Mouse (Mus musculus): ENCODE data around the gene Zfp553. TPM values are rescaled to one million over a fixed set of nuclear protein-coding genes. Genes with fewer than 3 reads are reported as not detected.

Zfp553 gene
- polyA plus RNA-seq, 1 experiment from 2014 or later = 41.8 TPM

DNA sequence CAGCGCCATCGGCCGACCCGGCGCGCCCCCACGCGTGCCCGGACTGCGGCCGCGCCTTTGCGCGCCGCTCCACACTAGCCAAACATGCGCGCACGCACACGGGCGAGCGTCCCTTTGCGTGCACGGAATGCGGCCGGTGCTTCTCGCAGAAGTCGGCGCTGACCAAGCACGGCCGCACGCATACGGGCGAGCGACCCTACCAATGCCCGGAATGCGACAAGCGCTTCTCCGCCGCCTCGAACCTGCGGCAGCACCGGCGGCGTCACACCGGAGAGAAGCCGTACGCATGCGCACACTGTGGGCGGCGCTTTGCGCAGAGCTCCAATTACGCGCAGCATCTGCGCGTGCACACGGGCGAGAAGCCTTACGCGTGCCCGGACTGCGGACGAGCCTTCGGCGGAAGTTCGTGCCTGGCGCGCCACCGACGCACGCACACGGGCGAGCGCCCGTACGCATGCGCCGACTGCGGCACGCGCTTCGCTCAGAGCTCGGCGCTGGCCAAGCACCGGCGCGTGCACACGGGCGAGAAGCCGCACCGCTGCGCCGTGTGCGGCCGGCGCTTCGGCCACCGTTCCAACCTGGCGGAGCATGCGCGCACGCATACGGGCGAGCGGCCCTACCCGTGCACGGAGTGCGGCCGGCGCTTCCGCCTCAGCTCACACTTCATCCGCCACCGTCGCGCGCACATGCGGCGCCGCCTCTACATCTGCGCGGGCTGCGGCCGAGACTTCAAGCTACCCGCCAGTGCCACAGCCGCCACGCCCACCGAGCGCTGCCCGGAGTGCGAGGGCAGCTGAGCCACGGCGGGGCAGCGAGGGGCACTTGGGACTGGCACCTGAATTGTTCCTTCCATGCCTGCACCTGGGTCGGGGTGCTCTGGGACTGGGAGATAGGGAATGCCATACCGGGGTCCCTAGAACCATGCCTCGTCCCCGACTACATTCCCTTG, 21.2 kb downstream of the Zfp553 start:
- peak overlapping the region; percentile 49 for H3K4me3 ChIP-seq (ENCODE audit: low read depth, low read length)
- under 1% methylated on average over 116 of the region's 136 CpGs for WGBS
- H3K4me1 ChIP-seq (replicated peaks; ENCODE audit: control insufficient read depth, insufficient read depth, low read length) = no peaks in the 10 kb centered on the region; the same call in 1 of the 2 replicates
- H3K9ac ChIP-seq (ENCODE audit: low read length) = peak overlapping the region; percentile 64
- DNase-seq (ENCODE audit: low spot score) (peak; percentile 97), ATAC-seq (replicated peaks; ENCODE audit: low FRiP score) (peak; percentile 98)
- no peaks in the 10 kb centered on the region for H3K9me3 ChIP-seq (ENCODE audit: control insufficient read depth, low read length)
- H3K27me3 ChIP-seq (ENCODE audit: control insufficient read depth, insufficient read depth, low read length) = no peaks in the 10 kb centered on the region
- no peaks in the 10 kb centered on the region; the same call in 1 of the 2 replicates for H3K36me3 ChIP-seq (ENCODE audit: control insufficient read depth, insufficient read depth, low read length)
- peak overlapping the region; percentile 82 for H3K27ac ChIP-seq (ENCODE audit: low read depth, low read length)
- H3K4me2 ChIP-seq (ENCODE audit: low read depth, low read length, severe bottlenecking) = peak overlapping the region; percentile 76

DNA sequence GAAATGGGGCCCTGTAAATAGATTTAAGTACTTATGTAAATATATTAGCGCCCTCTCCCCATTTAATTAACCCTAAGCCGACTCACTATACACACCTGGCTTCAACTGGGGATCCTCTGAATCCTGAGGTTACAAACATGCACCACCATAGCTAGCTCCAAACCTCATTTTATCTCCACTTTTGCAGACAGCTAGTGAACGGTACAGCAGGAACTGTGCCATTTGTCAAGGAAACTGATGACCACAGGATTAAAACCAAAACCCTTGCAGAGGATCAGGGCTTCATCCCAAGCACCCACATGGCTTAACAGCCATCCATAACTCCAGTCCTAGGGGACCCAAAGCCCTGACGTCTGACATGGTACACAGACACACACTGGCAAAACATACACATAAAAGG, 22.1 kb downstream of the Zfp553 start:
- DNase-seq (ENCODE audit: low spot score) (no peak), ATAC-seq (replicated peaks; ENCODE audit: low FRiP score) (no peak)
- Histone ChIP-seq H3K9me3 (ENCODE audit: control insufficient read depth, low read length) (no peaks in the 10 kb centered on the region), H3K27me3 (ENCODE audit: control insufficient read depth, insufficient read depth, low read length) (no peaks in the 10 kb centered on the region), H3K4me2 (ENCODE audit: low read depth, low read length, severe bottlenecking) (peak overlapping the region; percentile 76), H3K4me1 (replicated peaks; ENCODE audit: control insufficient read depth, insufficient read depth, low read length) (peaks cover 2% of the 10 kb centered on the region; the same call in 1 of the 2 replicates), H3K27ac (ENCODE audit: low read depth, low read length) (no peak overlapping the region), H3K4me3 (ENCODE audit: low read depth, low read length) (peak overlapping the region; percentile 49), H3K36me3 (ENCODE audit: control insufficient read depth, insufficient read depth, low read length) (no peaks in the 10 kb centered on the region; the same call in 1 of the 2 replicates), H3K9ac (ENCODE audit: low read length) (peak overlapping the region; percentile 55)
- 37% methylated on average over 4 of the region's 4 CpGs for WGBS

DNA sequence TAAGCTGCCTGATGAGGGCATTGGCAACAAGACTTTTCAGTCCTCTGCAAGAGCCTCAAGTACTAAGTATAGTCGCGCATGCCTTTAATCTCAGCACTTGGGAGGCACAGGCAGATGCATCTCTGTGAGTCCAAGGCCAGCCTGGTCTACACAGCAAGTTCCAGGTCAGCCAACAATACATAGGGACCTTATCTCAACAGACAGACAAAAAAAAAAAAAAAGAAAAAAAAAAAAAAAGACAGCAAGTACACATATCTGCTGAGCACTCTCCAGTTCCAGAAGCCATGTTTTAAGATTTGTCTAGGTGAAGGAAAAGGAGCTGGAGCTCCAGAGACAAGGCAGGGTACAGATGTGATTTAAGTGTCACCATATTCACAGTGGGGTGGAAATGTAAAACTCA, 23.1 kb downstream of the Zfp553 start:
- Histone ChIP-seq H3K36me3 (ENCODE audit: control insufficient read depth, insufficient read depth, low read length) (no peaks in the 10 kb centered on the region; the same call in 1 of the 2 replicates), H3K9ac (ENCODE audit: low read length) (no peak overlapping the region), H3K4me2 (ENCODE audit: low read depth, low read length, severe bottlenecking) (no peak overlapping the region), H3K27me3 (ENCODE audit: control insufficient read depth, insufficient read depth, low read length) (no peaks in the 10 kb centered on the region), H3K4me3 (ENCODE audit: low read depth, low read length) (no peak overlapping the region), H3K4me1 (replicated peaks; ENCODE audit: control insufficient read depth, insufficient read depth, low read length) (peaks cover 3% of the 10 kb centered on the region), H3K27ac (ENCODE audit: low read depth, low read length) (no peak overlapping the region), H3K9me3 (ENCODE audit: control insufficient read depth, low read length) (no peaks in the 10 kb centered on the region)
- 97% methylated on average over 2 of the region's 2 CpGs for WGBS
- ATAC-seq (replicated peaks; ENCODE audit: low FRiP score) = no peak
- no peak for DNase-seq (ENCODE audit: low spot score)

DNA sequence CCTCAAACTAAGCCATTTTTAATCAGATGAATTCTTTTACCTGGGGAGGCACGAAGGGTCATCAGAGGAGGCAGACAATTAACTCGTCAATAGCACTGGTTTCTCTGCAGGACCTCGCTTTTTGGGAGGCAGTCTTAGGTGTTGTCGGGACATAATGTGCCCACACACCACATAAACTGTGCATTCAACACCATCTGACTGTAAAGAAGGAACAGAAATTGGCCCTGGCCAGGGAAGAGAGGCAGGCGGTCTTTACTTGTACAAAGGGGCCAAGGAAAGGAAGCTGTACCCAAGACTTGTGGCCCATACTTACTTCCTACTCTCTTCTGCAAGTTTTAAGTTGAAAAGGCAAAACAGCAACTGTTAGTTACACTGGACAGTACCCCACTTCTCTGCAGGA, 23.7 kb downstream of the Zfp553 start:
- Histone ChIP-seq H3K9ac (ENCODE audit: low read length) (no peak overlapping the region), H3K4me2 (ENCODE audit: low read depth, low read length, severe bottlenecking) (no peak overlapping the region), H3K9me3 (ENCODE audit: control insufficient read depth, low read length) (no peaks in the 10 kb centered on the region), H3K4me1 (replicated peaks; ENCODE audit: control insufficient read depth, insufficient read depth, low read length) (peaks cover 7% of the 10 kb centered on the region), H3K36me3 (ENCODE audit: control insufficient read depth, insufficient read depth, low read length) (no peaks in the 10 kb centered on the region; the same call in 1 of the 2 replicates), H3K4me3 (ENCODE audit: low read depth, low read length) (no peak overlapping the region), H3K27ac (ENCODE audit: low read depth, low read length) (no peak overlapping the region), H3K27me3 (ENCODE audit: control insufficient read depth, insufficient read depth, low read length) (no peaks in the 10 kb centered on the region)
- 90% methylated on average over 5 of the region's 5 CpGs for WGBS
- DNase-seq (ENCODE audit: low spot score) (no peak), ATAC-seq (replicated peaks; ENCODE audit: low FRiP score) (no peak)

DNA sequence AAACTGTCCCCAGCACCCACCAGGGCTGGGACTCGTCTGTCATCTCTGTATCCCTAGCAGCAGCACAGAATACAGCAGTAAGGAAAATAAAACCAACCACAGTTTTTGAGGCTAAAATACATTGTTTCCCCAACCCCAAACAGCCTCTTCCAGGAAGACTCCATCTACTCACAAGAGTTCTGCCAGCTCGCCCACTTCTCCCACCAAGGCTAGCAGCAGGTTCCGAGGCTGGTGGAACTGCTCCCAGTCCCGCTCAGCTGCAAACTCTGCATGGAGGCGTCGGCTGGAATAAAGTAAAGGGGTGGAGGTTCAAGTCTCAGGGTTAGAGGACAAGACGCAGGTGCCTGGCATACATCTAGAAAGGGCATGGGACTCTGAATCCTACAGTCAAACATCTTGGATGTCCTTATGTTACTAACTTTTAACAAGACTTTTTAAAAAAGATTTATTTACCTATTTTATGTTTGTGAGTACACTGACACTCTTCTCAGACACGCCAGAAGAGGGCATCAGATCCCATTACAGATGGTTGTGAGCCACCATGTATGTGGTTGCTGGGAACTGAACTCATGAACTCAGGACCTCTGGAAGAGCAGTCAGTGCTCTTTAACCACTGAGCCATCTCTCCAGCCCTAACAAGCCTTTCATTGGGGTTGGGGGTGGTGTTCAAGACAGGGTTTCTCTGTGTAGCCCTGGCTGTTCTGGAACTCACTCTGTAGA, 26.5 kb downstream of the Zfp553 start:
- peak overlapping the region; percentile 70 for H3K4me2 ChIP-seq (ENCODE audit: low read depth, low read length, severe bottlenecking)
- H3K9me3 ChIP-seq (ENCODE audit: control insufficient read depth, low read length) = no peaks in the 10 kb centered on the region
- no peak overlapping the region for H3K27ac ChIP-seq (ENCODE audit: low read depth, low read length)
- H3K9ac ChIP-seq (ENCODE audit: low read length) = peak overlapping the region; percentile 70; the same call in 1 of the 2 replicates
- H3K27me3 ChIP-seq (ENCODE audit: control insufficient read depth, insufficient read depth, low read length) = no peaks in the 10 kb centered on the region
- WGBS = 73% methylated on average over 8 of the region's 8 CpGs
- H3K36me3 ChIP-seq (ENCODE audit: control insufficient read depth, insufficient read depth, low read length) = no peaks in the 10 kb centered on the region; the same call in 1 of the 2 replicates
- H3K4me1 ChIP-seq (replicated peaks; ENCODE audit: control insufficient read depth, insufficient read depth, low read length) = peaks cover 7% of the 10 kb centered on the region
- ATAC-seq (replicated peaks; ENCODE audit: low FRiP score) (no peak), DNase-seq (ENCODE audit: low spot score) (no peak)
- H3K4me3 ChIP-seq (ENCODE audit: low read depth, low read length) = peak overlapping the region; percentile 68

DNA sequence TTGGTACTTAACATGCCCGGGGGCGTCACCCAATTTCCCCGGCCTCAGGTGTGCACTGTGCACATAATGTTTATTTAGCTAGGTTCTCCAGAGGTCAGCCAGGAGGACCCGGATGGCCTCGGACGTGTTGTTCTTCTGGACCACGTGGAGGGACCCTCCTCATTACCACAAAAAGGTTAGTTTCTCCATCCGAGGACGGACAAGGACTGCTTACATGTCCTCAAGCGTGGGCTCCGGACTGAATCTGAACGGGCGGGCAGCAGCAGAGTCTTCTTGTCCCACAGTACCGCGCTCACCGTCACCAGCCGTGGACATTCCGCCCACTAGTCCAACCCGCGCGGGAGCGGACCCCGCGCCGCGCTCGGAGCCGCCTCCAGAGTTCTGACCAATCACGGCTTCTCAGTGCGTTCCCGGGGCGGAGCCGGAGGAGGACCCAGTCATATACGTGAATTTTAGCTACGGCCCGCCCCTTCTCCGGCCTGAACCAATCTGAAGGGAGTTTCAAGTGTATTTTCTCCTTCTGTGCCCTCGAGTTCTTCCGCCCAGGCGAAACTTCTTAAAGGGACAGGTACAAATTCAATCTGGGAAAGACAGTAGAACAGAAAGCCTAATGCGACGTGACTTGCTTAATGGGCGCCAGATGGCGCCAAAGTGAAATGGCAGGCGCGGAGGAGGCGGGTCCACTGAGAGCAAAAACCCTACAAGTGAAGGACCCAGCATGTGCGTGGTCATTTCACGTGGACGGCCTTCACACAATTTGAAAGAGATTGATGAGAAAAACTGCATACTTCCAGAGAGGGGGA, 27.6 kb downstream of the Zfp553 start, which contains the start of gene Dctpp1:
TSS of gene Dctpp1 (minus strand) at position 401 of the 803 bp plus-strand sequence.
- DNase-seq (ENCODE audit: low spot score) (peak; percentile 97), ATAC-seq (replicated peaks; ENCODE audit: low FRiP score) (peak; percentile 99)
- no peaks in the 10 kb centered on the region; the same call in 1 of the 2 replicates for H3K36me3 ChIP-seq (ENCODE audit: control insufficient read depth, insufficient read depth, low read length)
- H3K27me3 ChIP-seq (ENCODE audit: control insufficient read depth, insufficient read depth, low read length) = no peaks in the 10 kb centered on the region
- peaks cover 7% of the 10 kb centered on the region for H3K4me1 ChIP-seq (replicated peaks; ENCODE audit: control insufficient read depth, insufficient read depth, low read length)
- no peak within 1 kb of the TSS for H3K27ac ChIP-seq (ENCODE audit: low read depth, low read length)
- no peaks in the 10 kb centered on the region for H3K9me3 ChIP-seq (ENCODE audit: control insufficient read depth, low read length)
- peak within 1 kb of the TSS; percentile 68 for H3K4me3 ChIP-seq (ENCODE audit: low read depth, low read length)
- under 1% methylated on average over 50 of the region's 50 CpGs for WGBS
- H3K9ac ChIP-seq (ENCODE audit: low read length) = peak within 1 kb of the TSS; percentile 70
- peak within 1 kb of the TSS; percentile 70 for H3K4me2 ChIP-seq (ENCODE audit: low read depth, low read length, severe bottlenecking)

DNA sequence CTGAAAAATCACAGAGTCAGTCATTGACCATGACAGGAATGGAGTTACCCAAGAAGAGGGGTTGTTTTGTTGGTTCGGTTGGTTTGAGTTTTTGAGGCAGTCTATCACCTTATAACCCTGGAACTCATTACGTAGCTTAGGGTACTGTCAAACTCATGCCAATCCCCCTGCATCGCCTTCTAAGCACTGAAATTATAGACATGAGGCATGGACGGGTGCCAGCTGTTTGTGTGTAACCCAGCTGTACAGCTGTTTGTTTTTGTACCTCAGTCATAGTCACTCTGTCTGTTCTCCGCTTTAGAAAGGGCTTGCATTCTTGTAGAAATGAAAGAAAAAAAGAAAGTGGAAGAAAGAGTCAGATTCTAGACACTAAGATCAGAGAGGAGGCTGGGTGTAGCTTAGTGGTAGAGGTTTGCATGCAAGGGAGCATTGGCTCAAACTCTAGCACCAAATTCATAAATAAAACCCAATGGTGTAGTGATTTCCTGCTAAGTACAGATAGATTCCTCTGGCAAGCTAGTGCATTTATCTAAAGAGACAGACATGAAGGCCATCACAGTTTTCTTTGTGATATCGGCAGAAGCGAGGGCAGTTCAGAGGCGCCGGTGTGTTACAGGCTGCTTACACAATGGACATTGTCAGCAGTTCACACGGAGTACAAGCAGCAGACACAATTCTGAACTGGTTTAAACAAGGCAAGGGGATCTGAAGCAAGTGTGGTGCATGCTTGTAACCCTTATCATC, 29.5 kb downstream of the Zfp553 start:
- no peaks in the 10 kb centered on the region for H3K27me3 ChIP-seq (ENCODE audit: control insufficient read depth, insufficient read depth, low read length)
- H3K9ac ChIP-seq (ENCODE audit: low read length) = no peak overlapping the region
- DNase-seq (ENCODE audit: low spot score) = no peak
- WGBS = 87% methylated on average over 10 of the region's 10 CpGs
- no peak overlapping the region for H3K4me2 ChIP-seq (ENCODE audit: low read depth, low read length, severe bottlenecking)
- ATAC-seq (replicated peaks; ENCODE audit: low FRiP score) = no peak
- peaks cover 7% of the 10 kb centered on the region for H3K4me1 ChIP-seq (replicated peaks; ENCODE audit: control insufficient read depth, insufficient read depth, low read length)
- no peaks in the 10 kb centered on the region; the same call in 1 of the 2 replicates for H3K36me3 ChIP-seq (ENCODE audit: control insufficient read depth, insufficient read depth, low read length)
- H3K27ac ChIP-seq (ENCODE audit: low read depth, low read length) = no peak overlapping the region
- H3K4me3 ChIP-seq (ENCODE audit: low read depth, low read length) = no peak overlapping the region
- H3K9me3 ChIP-seq (ENCODE audit: control insufficient read depth, low read length) = no peaks in the 10 kb centered on the region

Measured in forebrain, embryonic 11.5 days (tissue).